Mouse (Mus musculus) heart, embryonic 15.5 days (tissue): ENCODE data around the gene Zfp597. TPM values are rescaled to one million over a fixed set of nuclear protein-coding genes. Genes with fewer than 3 reads are reported as not detected.

Experiments
- ATAC-seq: fragments of 200-750 bp; cut with Nextera tagmentation; replicated peaks from 2 replicates; pipeline ENCODE4 v1.8.0; 2017; ENCODE audit warnings: low read depth, moderate TSS enrichment; ENCODE audit not compliant: insufficient number of reproducible peaks, insufficient read depth, low FRiP score
- H3K27ac ChIP-seq: fragments of 300-500 bp; sonication (generic); 2 replicates; pipeline ENCODE4 v1.5.1; 2015; ENCODE audit warnings: mild to moderate bottlenecking, inconsistent platforms
- H3K27me3 ChIP-seq: fragments of 300-500 bp; sonication (generic); 2 replicates; pipeline ENCODE4 v1.6.1; 2015; ENCODE audit warnings: inconsistent platforms
- H3K36me3 ChIP-seq: fragments of 300-500 bp; sonication (generic); 2 replicates; pipeline ENCODE4 v1.6.1; 2015; ENCODE audit warnings: mild to moderate bottlenecking, inconsistent platforms
- H3K4me1 ChIP-seq: fragments of 300-500 bp; sonication (generic); replicated peaks from 2 replicates; pipeline ENCODE4 v1.6.1; 2015; ENCODE audit warnings: inconsistent platforms
- H3K4me2 ChIP-seq: fragments of 300-500 bp; sonication (generic); 2 replicates; pipeline ENCODE4 v1.6.1; 2015; ENCODE audit warnings: inconsistent platforms, mild to moderate bottlenecking, moderate library complexity
- H3K4me3 ChIP-seq: fragments of 300-500 bp; sonication (generic); 2 replicates; pipeline ENCODE4 v1.5.1; 2015; ENCODE audit warnings: mild to moderate bottlenecking, inconsistent platforms
- H3K9ac ChIP-seq: fragments of 300-500 bp; sonication (generic); 2 replicates; pipeline ENCODE4 v1.6.1; 2015; ENCODE audit warnings: mild to moderate bottlenecking, inconsistent platforms
- H3K9me3 ChIP-seq: fragments of 300-500 bp; sonication (generic); replicated peaks from 2 replicates; pipeline ENCODE4 v1.6.1; 2016; ENCODE audit warnings: inconsistent platforms
- WGBS: fragments of 180-500 bp; shearing (Covaris S2); methylation state at CpG from one replicate; pipeline ENCODE4 v1.1.7; 2015; ENCODE audit warnings: mixed read lengths; 5-methylcytosine and 5-hydroxymethylcytosine counted together
- polyA plus RNA-seq: library from polyadenylated mRNA; unstranded; fragments of >200 nt; fragmentation: Nextera tagmentation; extraction: Ambion mirVana; gene quantifications from 2 replicates; pipeline ENCODE4 v1.2.1, GENCODE M21; 2015

Gene Zfp597
- polyA plus RNA-seq: 5.3 and 5.4 TPM in 2 replicates

GRCm38 (mm10) chr16:3884201-3885064 lies at the start of gene Zfp597, which contains the start of gene Gm20695:
Gene Zfp597, minus strand, starts transcription at chr16:3884561.
Gene Gm20695, plus strand, starts transcription at chr16:3884648.
- under 1% methylated on average over 88 of the region's 88 CpGs for WGBS
- H3K4me3 ChIP-seq: peak within 1 kb of the TSS; percentile 99
- H3K9ac ChIP-seq: peak within 1 kb of the TSS; percentile 96
- H3K4me1 ChIP-seq: peaks cover 20% of the 10 kb centered on the region
- no peaks in the 10 kb centered on the region for H3K27me3 ChIP-seq
- H3K27ac ChIP-seq: peak within 1 kb of the TSS; percentile 99
- ATAC-seq: peak; percentile 98
- H3K36me3 ChIP-seq: peaks cover 4% of the 10 kb centered on the region; the same call in 1 of the 2 replicates
- peak within 1 kb of the TSS; percentile 84 for H3K4me2 ChIP-seq
- no peaks in the 10 kb centered on the region for H3K9me3 ChIP-seq

- no peak overlapping the region for H3K27ac ChIP-seq
- H3K9ac ChIP-seq: no peak overlapping the region
- no peak overlapping the region for H3K4me2 ChIP-seq
- H3K27me3 ChIP-seq: no peaks in the 10 kb centered on the region
- ATAC-seq: no peak
- no peak overlapping the region for H3K4me3 ChIP-seq
- H3K9me3 ChIP-seq: no peaks in the 10 kb centered on the region
- H3K36me3 ChIP-seq: peaks cover 36% of the 10 kb centered on the region
- WGBS: 92% methylated on average over 1 of the region's 1 CpGs
- H3K4me1 ChIP-seq: no peaks in the 10 kb centered on the region
Observed at GRCm38 (mm10) chr16:3934091-3934490, 49.7 kb upstream of the Zfp597 start.

- H3K36me3 ChIP-seq: peaks cover 36% of the 10 kb centered on the region
- H3K9me3 ChIP-seq: no peaks in the 10 kb centered on the region
- ATAC-seq: no peak
- H3K9ac ChIP-seq: no peak overlapping the region
- H3K4me3 ChIP-seq: no peak overlapping the region
- no peaks in the 10 kb centered on the region for H3K27me3 ChIP-seq
- no peak overlapping the region for H3K4me2 ChIP-seq
- WGBS: 86% methylated on average over 6 of the region's 6 CpGs
- no peak overlapping the region for H3K27ac ChIP-seq
- H3K4me1 ChIP-seq: no peaks in the 10 kb centered on the region
Observed at GRCm38 (mm10) chr16:3933536-3933935, 49.2 kb upstream of the Zfp597 start.

- Histone ChIP-seq H3K4me1 (no peaks in the 10 kb centered on the region), H3K9ac (no peak overlapping the region), H3K9me3 (no peaks in the 10 kb centered on the region), H3K4me3 (no peak overlapping the region), H3K36me3 (peaks cover 35% of the 10 kb centered on the region), H3K27ac (no peak overlapping the region), H3K4me2 (no peak overlapping the region), H3K27me3 (no peaks in the 10 kb centered on the region)
- no peak for ATAC-seq
- WGBS: 72% methylated on average over 7 of the region's 7 CpGs
Observed at GRCm38 (mm10) chr16:3929151-3929550, 44.8 kb upstream of the Zfp597 start.

GRCm38 (mm10) chr16:3928582-3928981 lies 44.2 kb upstream of the Zfp597 start:
- Histone ChIP-seq H3K27ac (no peak overlapping the region), H3K4me1 (no peaks in the 10 kb centered on the region), H3K9ac (no peak overlapping the region), H3K4me2 (no peak overlapping the region), H3K36me3 (peaks cover 39% of the 10 kb centered on the region), H3K27me3 (no peaks in the 10 kb centered on the region), H3K4me3 (no peak overlapping the region), H3K9me3 (no peaks in the 10 kb centered on the region)
- WGBS: 58% methylated on average over 1 of the region's 1 CpGs
- ATAC-seq: no peak

GRCm38 (mm10) chr16:3923966-3924365 lies 39.6 kb upstream of the Zfp597 start:
- H3K4me3 ChIP-seq: no peak overlapping the region
- no peak overlapping the region for H3K9ac ChIP-seq
- 82% methylated on average over 4 of the region's 4 CpGs for WGBS
- H3K9me3 ChIP-seq: no peaks in the 10 kb centered on the region
- H3K27ac ChIP-seq: no peak overlapping the region
- ATAC-seq: no peak
- no peaks in the 10 kb centered on the region for H3K27me3 ChIP-seq
- peaks cover 47% of the 10 kb centered on the region for H3K36me3 ChIP-seq
- H3K4me1 ChIP-seq: no peaks in the 10 kb centered on the region
- H3K4me2 ChIP-seq: no peak overlapping the region

GRCm38 (mm10) chr16:3923515-3923914 lies 39.2 kb upstream of the Zfp597 start:
- H3K9me3 ChIP-seq: no peaks in the 10 kb centered on the region
- no peak for ATAC-seq
- H3K4me2 ChIP-seq: no peak overlapping the region
- no peak overlapping the region for H3K27ac ChIP-seq
- WGBS: 80% methylated on average over 3 of the region's 3 CpGs
- no peak overlapping the region for H3K4me3 ChIP-seq
- H3K36me3 ChIP-seq: peaks cover 47% of the 10 kb centered on the region
- H3K9ac ChIP-seq: no peak overlapping the region
- H3K4me1 ChIP-seq: no peaks in the 10 kb centered on the region
- H3K27me3 ChIP-seq: no peaks in the 10 kb centered on the region

GRCm38 (mm10) chr16:3920756-3921155 lies 36.4 kb upstream of the Zfp597 start:
- Histone ChIP-seq H3K4me3 (no peak overlapping the region), H3K9me3 (no peaks in the 10 kb centered on the region), H3K4me2 (no peak overlapping the region), H3K9ac (no peak overlapping the region), H3K27me3 (no peaks in the 10 kb centered on the region), H3K4me1 (no peaks in the 10 kb centered on the region), H3K36me3 (peaks cover 38% of the 10 kb centered on the region), H3K27ac (no peak overlapping the region)
- no peak for ATAC-seq
- WGBS: 76% methylated on average over 2 of the region's 2 CpGs

GRCm38 (mm10) chr16:3909118-3909517 lies 24.8 kb upstream of the Zfp597 start:
- peak overlapping the region; percentile 80; the same call in 1 of the 2 replicates for H3K27ac ChIP-seq
- H3K36me3 ChIP-seq: peaks cover 32% of the 10 kb centered on the region
- 5% methylated on average over 20 of the region's 20 CpGs for WGBS
- H3K4me3 ChIP-seq: peak overlapping the region; percentile 74
- no peaks in the 10 kb centered on the region for H3K27me3 ChIP-seq
- ATAC-seq: no peak; the same call in 1 of the 2 replicates
- peaks cover 6% of the 10 kb centered on the region; the same call in 1 of the 2 replicates for H3K4me1 ChIP-seq
- peak overlapping the region; percentile 75 for H3K9ac ChIP-seq
- H3K4me2 ChIP-seq: peak overlapping the region; percentile 89
- H3K9me3 ChIP-seq: no peaks in the 10 kb centered on the region

- peaks cover 30% of the 10 kb centered on the region for H3K36me3 ChIP-seq
- peak within 1 kb of the TSS; percentile 75 for H3K9ac ChIP-seq
- H3K27ac ChIP-seq: peak within 1 kb of the TSS; percentile 80
- peak within 1 kb of the TSS; percentile 74 for H3K4me3 ChIP-seq
- H3K4me2 ChIP-seq: peak within 1 kb of the TSS; percentile 89
- H3K27me3 ChIP-seq: no peaks in the 10 kb centered on the region
- ATAC-seq: peak; percentile 96
- H3K9me3 ChIP-seq: no peaks in the 10 kb centered on the region
- peaks cover 6% of the 10 kb centered on the region; the same call in 1 of the 2 replicates for H3K4me1 ChIP-seq
- WGBS: under 1% methylated on average over 33 of the region's 33 CpGs
Observed at GRCm38 (mm10) chr16:3908537-3909111, 24.3 kb upstream of the Zfp597 start, which contains the start of the genes 1700037C18Rik and Cluap1. Gene 1700037C18Rik, minus strand, starts transcription at chr16:3908689. Gene Cluap1, plus strand, starts transcription at chr16:3908801.

- WGBS: 76% methylated on average over 2 of the region's 2 CpGs
- Histone ChIP-seq H3K4me2 (no peak overlapping the region; the same call in 1 of the 2 replicates), H3K4me1 (peaks cover 6% of the 10 kb centered on the region; the same call in 1 of the 2 replicates), H3K4me3 (0 out of 2 replicates have a peak overlapping the region, but pooled peaks have one; percentile 74), H3K9me3 (no peaks in the 10 kb centered on the region), H3K27ac (no peak overlapping the region), H3K9ac (no peak overlapping the region), H3K36me3 (peaks cover 22% of the 10 kb centered on the region), H3K27me3 (no peaks in the 10 kb centered on the region)
- ATAC-seq: no peak
Observed at GRCm38 (mm10) chr16:3907471-3907870, 23.1 kb upstream of the Zfp597 start.
